Mouse (Mus musculus): ENCODE measurements around the gene Erp29.

Erp29 gene

DNA sequence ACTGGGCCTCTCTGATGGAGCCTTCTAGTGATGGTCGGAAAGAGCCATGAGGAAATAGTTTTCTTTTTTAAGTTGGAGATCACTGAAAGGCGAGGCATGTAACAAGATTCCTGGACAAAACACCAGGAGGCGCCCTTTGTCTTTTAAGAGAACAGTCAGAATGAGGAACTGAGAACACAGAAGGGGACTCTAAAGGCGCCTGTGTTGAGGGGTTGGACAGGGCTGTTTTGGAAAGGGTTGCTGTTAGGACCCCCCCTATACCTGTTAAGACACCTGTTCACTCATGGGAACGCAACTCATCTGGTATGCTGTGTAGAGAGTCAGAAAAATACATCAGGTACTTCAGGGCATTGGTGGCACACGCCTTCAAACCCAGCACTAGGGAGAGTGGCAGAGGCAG, 2.3 kb downstream of the Erp29 start:
- DNase-seq (ENCODE audit: low spot score): peak; percentile 83

DNA sequence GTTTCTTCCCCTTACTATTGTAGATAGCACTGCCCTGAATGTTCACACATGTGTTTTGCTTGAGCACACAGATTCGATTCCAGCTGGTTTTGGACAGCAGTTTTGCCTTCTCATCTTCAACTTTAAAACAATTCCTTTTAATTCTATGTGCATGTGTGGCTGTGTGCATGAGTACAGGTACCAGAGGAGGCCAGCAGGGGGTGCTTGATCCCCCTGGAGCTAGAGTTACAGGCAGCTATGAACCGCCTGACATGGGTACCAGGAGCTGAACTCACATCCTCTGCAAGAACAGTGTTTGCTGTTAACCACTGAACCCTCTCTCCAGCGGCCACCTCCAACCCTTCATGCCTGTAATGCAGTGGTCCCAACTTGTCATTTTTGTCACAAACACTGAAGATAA, 3.9 kb downstream of the Erp29 start:
- DNase-seq (ENCODE audit: low spot score): no peak

- DNase-seq (ENCODE audit: low spot score): no peak
These were observed 7.4 kb downstream of the Erp29 start for GRCm38 (mm10) chr5:121444870-121445269.

GRCm38 (mm10) chr5:121443548-121443947, 8.8 kb downstream of the Erp29 start:
- DNase-seq (ENCODE audit: low spot score): peak; percentile 57

GRCm38 (mm10) chr5:121438756-121439155, 13.6 kb downstream of the Erp29 start:
- DNase-seq (ENCODE audit: low spot score): no peak

- peak; percentile 89 for DNase-seq (ENCODE audit: low spot score)
These were observed 14.2 kb downstream of the Erp29 start for GRCm38 (mm10) chr5:121438131-121438530.

- no peak for DNase-seq (ENCODE audit: low spot score)
These were observed 23.4 kb downstream of the Erp29 start for GRCm38 (mm10) chr5:121428954-121429353.

- no peak for DNase-seq (ENCODE audit: low spot score)
These were observed 29.0 kb downstream of the Erp29 start for GRCm38 (mm10) chr5:121423297-121423696.

- DNase-seq (ENCODE audit: low spot score): no peak
These were observed 29.5 kb downstream of the Erp29 start for GRCm38 (mm10) chr5:121422787-121423186.

GRCm38 (mm10) chr5:121420721-121421120, 31.6 kb downstream of the Erp29 start:
- no peak for DNase-seq (ENCODE audit: low spot score)

GRCm38 (mm10) chr5:121410975-121411374, 41.3 kb downstream of the Erp29 start:
- DNase-seq (ENCODE audit: low spot score): no peak

GRCm38 (mm10) chr5:121407856-121408255, 44.5 kb downstream of the Erp29 start:
- DNase-seq (ENCODE audit: low spot score): peak; percentile 66

DNA sequence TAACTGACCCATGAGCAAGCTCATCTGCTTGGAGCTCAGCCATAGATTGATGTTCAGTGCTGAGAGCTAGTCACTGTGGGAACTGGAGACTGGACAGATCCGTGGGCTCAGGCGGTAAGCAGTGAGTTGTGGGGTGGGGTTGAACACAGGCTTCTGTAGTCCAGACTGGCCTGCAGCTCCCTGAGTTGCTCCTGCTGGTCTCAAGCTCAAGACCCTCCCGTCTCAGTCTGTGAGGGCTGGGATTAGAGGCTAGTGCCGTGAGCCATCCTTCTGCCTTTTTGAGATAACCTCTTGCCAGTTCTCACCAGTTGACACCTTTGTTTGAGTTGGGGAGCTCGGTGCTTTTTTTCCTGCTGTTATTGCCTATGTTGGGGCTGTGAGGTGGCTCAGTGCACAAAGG, 51.5 kb downstream of the Erp29 start:
- no peak for DNase-seq (ENCODE audit: low spot score)

DNA sequence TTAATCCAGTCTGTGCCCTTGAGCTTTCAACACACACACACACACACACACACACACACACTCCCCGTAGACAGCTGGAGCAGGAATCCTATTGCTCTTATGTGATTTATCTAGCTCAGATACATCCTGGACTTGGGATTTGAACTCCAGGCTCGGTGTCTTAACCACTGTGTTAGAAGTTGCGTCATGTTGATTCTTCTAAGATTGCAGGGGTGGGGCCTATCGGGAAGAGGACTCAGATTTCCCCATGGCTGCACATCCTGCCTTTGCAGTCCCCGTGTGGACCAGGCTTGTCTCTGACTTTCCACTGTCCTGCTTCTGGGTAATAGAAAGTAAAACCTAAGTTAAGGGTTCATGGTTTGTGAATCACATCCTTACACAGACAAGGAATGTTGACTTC, 52.2 kb downstream of the Erp29 start:
- DNase-seq (ENCODE audit: low spot score): peak; percentile 52

DNA sequence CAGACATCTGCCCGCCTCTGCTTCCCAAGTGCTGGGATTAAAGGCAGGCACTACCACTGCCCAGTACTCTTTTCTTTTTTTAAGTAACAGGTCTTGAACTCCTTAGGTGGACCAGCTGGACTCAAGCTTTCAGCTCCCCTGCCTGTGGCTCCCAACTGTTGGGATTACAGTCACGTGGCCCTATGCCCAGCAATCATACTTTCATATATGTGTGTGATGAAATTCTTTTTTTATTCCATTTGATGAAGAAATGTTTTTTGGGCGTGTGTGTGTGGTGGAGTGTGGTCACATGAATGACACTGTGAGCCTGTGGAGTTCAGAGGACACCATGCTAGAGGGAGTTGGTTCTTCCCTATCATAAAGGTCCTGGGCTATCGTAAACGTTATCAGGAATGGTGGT, 52.8 kb downstream of the Erp29 start:
- peak; percentile 52 for DNase-seq (ENCODE audit: low spot score)

GRCm38 (mm10) chr5:121398965-121399462, 53.3 kb downstream of the Erp29 start:
- no peak for DNase-seq (ENCODE audit: low spot score)

- DNase-seq (ENCODE audit: low spot score): no peak
These were observed 54.0 kb downstream of the Erp29 start for GRCm38 (mm10) chr5:121398146-121398964.

GRCm38 (mm10) chr5:121397187-121398145, 54.8 kb downstream of the Erp29 start, which contains the start of gene Naa25:
Gene Naa25, plus strand, starts transcription at chr5:121397936.
- DNase-seq (ENCODE audit: low spot score): peak; percentile 99

DNA sequence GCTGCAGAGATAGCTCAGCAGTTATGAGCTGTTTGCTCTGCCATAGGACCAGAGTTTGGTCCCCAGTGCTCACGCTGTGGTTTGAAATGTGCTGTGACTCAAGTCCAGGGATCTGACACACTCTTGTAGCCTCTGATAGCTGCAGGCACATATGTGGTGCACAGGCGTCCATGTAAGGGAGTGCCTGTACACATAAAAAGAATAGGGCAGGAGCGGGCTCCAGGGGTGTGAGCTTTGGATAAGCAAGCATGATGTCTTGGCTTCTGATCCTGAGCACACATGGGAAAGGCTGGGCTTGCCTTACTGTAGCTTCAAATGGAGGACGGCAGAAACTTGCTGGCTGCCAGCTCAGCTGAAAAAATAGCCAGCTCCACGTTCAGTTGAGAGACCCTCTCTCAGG, 56.7 kb downstream of the Erp29 start:
- no peak for DNase-seq (ENCODE audit: low spot score)

DNA sequence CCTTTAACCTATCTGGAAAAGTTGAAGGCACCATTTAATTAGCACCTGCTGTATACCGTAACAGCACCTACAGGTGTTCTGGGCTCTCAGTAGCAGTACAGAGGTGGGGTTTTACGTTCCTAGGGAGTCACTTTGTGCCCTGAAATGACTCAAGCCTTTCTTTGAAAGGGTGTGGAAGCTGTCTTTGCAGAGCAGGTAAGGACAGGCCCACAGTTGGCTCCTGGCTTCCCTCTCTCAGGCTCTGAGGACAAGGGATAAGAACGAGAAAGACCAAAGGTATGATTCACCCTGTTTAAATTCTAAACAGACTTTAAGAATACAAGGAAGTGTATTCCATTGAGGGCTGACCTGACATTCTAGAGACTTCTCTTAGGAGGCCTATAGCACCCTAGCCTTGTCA, 58.9 kb downstream of the Erp29 start:
- no peak for DNase-seq (ENCODE audit: low spot score)

DNA sequence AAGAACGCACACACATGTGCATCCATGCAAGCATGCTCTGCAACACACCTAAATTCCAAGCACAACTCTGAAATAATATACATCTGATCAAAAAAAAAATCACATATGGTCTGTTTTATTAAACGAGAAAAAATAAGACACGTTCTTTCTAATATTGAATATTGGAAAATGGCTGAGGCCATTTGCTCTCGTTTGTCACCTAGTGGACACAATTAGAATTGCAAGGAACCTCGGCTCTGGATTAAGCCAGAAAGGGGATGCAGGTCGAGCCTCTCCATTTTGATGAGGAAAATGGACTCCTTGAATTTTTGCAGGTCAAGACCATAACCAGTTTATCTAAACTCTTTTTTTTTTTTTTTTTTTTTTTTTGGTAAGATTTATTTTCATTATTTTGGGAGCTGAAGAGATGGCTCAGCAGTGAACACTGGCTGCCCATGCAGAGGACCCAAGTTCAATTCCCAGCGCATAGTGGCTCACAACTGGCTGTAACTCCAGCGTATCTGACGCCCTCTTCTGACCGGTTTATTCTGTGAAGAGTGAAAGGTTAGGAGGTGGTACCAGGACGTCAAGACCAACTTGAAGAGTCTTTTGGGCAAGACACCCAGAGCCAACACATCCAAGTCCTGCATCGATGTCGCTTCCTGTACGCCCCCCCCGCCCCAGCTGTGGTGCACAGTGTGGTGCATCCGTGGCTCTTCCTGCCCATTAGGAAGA, 59.5 kb downstream of the Erp29 start:
- peak; percentile 78 for DNase-seq (ENCODE audit: low spot score)

GRCm38 (mm10) chr5:121389691-121390090, 62.6 kb downstream of the Erp29 start:
- DNase-seq (ENCODE audit: low spot score): peak; percentile 77

Data from adipocyte (in vitro differentiated cells).